Mouse (Mus musculus) heart, adult 2 months (tissue): ENCODE data around the gene Med27.

Experiments used
- CTCF ChIP-seq: fragments of 200-600 bp; IDR thresholded peaks from 2 replicates; pipeline ENCODE4 v1.8.1; 2022; ENCODE audit warnings: antibody characterized with exemption, mild to moderate bottlenecking, moderate library complexity
- POLR2A ChIP-seq: fragments of 200-500 bp; IDR thresholded peaks from 2 replicates; pipeline ENCODE4 v1.6.1; 2011; ENCODE audit warnings: mild to moderate bottlenecking, low read depth, low read length, control low read depth; ENCODE audit not compliant: insufficient read depth

DNA sequence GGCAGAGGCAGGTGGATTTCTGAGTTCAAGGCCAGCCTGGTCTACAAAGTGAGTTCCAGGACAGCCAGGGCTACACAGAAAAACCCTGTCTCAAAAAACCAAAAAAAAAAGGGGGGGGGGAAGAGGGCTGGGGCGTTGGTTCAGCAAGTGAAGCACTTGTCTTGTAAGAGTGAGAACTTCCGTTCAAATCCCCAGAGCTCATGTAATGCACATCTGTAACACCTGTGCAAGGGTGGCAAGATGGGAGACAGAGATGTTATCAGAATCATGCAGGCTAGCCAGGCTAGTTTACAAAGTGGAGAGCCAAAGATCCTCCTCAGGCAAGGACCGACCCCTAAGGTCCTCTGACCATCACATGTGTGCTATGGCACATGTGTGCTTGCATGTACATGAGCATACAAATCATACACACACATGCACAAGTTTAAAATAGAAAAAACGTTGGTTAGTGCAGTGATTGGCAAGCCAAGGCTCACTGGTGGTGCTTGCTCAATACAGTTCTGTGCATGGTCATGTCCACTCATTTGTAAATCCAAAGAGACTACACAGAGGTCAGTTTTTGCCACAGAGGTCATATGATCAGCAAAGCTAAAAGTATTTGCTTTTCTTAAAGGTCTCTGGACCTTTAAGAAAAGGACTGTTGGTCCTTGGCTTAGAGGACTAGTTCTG, 91.4 kb downstream of the Med27 start:
- TF ChIP-seq CTCF (no peak), POLR2A (no peak)
